Mouse (Mus musculus) lung, embryonic 15.5 days (tissue): ENCODE measurements around the gene Lgi2. TPM values are rescaled to one million over a fixed set of nuclear protein-coding genes. Genes with fewer than 3 reads are reported as not detected.
A peak's percentile ranks its signal among the peaks of the same experiment; 100 is the strongest.

Source experiments
- ATAC-seq: fragments of 200-750 bp; cut with Nextera tagmentation; 2 replicates; pipeline ENCODE4 v1.8.0; 2017; ENCODE audit warnings: moderate number of reproducible peaks, borderline replicate concordance; ENCODE audit not compliant: low FRiP score, low TSS enrichment; ENCODE audit errors: extremely low read depth
- H3K27ac ChIP-seq: fragments of 300-500 bp; sonication (generic); 2 replicates; pipeline ENCODE4 v1.5.1; 2015; ENCODE audit warnings: moderate library complexity, mild to moderate bottlenecking, inconsistent platforms
- H3K27me3 ChIP-seq: fragments of 300-500 bp; sonication (generic); 2 replicates; pipeline ENCODE4 v1.6.1; 2015; ENCODE audit warnings: inconsistent platforms
- H3K36me3 ChIP-seq: fragments of 300-500 bp; sonication (generic); 2 replicates; pipeline ENCODE4 v1.6.1; 2015; ENCODE audit warnings: inconsistent platforms
- H3K4me1 ChIP-seq: fragments of 300-500 bp; sonication (generic); 2 replicates; pipeline ENCODE4 v1.6.1; 2015; ENCODE audit warnings: inconsistent platforms
- H3K4me2 ChIP-seq: fragments of 300-500 bp; sonication (generic); 2 replicates; pipeline ENCODE4 v1.6.1; 2015; ENCODE audit warnings: inconsistent platforms, mild to moderate bottlenecking, moderate library complexity
- H3K4me3 ChIP-seq: fragments of 300-500 bp; sonication (generic); 2 replicates; pipeline ENCODE4 v1.5.1; 2015; ENCODE audit warnings: mild to moderate bottlenecking, inconsistent platforms
- H3K9ac ChIP-seq: fragments of 300-500 bp; sonication (generic); 2 replicates; pipeline ENCODE4 v1.6.1; 2015; ENCODE audit warnings: inconsistent platforms
- H3K9me3 ChIP-seq: fragments of 300-500 bp; sonication (generic); 2 replicates; pipeline ENCODE4 v1.6.1; 2016; ENCODE audit warnings: inconsistent platforms
- WGBS: fragments of 180-500 bp; shearing (Covaris S2); methylation state at CpG from one replicate; pipeline ENCODE4 v1.1.7; 2015; 5-methylcytosine and 5-hydroxymethylcytosine counted together
- polyA plus RNA-seq: library from polyadenylated mRNA; unstranded; fragments of >200 nt; fragmentation: Nextera tagmentation; extraction: Ambion mirVana; gene quantifications from 2 replicates; pipeline ENCODE4 v1.2.1, GENCODE M21; 2015

Gene Lgi2
- polyA plus RNA-seq, 1 experiment from 2014 or later: 2.2 TPM

- WGBS: 82% methylated on average over 11 of the region's 11 CpGs
These were observed 62.1 kb downstream of the Lgi2 start for GRCm38 (mm10) chr5:52504148-52504547.

DNA sequence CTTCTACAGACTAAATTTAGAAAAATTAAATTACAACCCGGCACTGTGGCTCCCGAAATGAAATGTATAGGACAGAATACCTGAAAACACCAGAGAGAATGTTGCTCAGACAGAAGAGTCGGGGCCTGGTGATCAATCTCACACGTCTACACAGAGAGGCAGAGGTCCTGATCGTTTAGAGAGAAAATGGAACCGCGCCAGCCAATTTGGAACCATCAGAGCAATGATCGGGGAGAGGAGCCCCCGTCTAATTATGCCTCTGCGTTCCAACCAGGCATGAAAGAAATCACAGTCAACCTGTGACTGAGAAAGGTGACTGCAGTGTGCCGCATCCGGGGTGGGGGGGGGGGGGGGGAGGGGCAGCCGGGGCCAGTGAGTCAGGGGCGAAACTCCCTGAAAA is 70.6 kb downstream of the Lgi2 start:
- Histone ChIP-seq H3K9ac (no peak overlapping the region), H3K36me3 (no peaks in the 10 kb centered on the region), H3K4me3 (no peak overlapping the region), H3K27me3 (no peaks in the 10 kb centered on the region), H3K4me1 (no peaks in the 10 kb centered on the region), H3K27ac (no peak overlapping the region), H3K9me3 (no peaks in the 10 kb centered on the region), H3K4me2 (peak overlapping the region; percentile 4; the same call in 1 of the 2 replicates)
- ATAC-seq: no peak
- 36% methylated on average over 11 of the region's 14 CpGs for WGBS

More at GRCm38 (mm10) chr5:52504148-52504547, 62.1 kb downstream of the Lgi2 start:
- H3K9me3 ChIP-seq: no peaks in the 10 kb centered on the region
- H3K36me3 ChIP-seq: no peaks in the 10 kb centered on the region
- H3K4me2 ChIP-seq: no peak overlapping the region
- H3K9ac ChIP-seq: no peak overlapping the region
- no peaks in the 10 kb centered on the region for H3K4me1 ChIP-seq
- ATAC-seq: no peak
- no peak overlapping the region for H3K27ac ChIP-seq
- H3K4me3 ChIP-seq: no peak overlapping the region
- H3K27me3 ChIP-seq: no peaks in the 10 kb centered on the region

DNA sequence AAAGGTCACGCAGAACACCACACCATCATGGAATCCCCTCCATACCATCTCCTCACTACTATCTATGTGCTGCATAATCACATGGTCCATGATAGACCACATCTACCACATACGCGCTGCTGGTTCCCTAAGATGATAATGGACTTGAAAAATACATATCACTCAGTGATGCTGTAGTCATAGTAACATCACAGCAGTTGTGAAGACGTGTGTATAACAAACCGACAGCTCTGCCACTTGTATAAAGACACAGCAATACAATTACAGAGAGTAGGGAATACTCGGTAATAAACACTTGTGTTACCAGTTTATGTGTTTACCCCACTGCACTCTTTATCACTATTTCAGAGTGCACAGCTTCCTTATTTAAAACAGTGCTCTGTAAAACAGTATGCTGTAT is 74.8 kb downstream of the Lgi2 start:
- no peak overlapping the region for H3K4me2 ChIP-seq
- no peak overlapping the region for H3K4me3 ChIP-seq
- H3K36me3 ChIP-seq: no peaks in the 10 kb centered on the region
- ATAC-seq: no peak
- WGBS: 78% methylated on average over 6 of the region's 6 CpGs
- no peak overlapping the region for H3K27ac ChIP-seq
- no peaks in the 10 kb centered on the region for H3K27me3 ChIP-seq
- no peaks in the 10 kb centered on the region for H3K4me1 ChIP-seq
- H3K9me3 ChIP-seq: no peaks in the 10 kb centered on the region
- no peak overlapping the region for H3K9ac ChIP-seq

- no peaks in the 10 kb centered on the region for H3K27me3 ChIP-seq
- WGBS: 52% methylated on average over 13 of the region's 13 CpGs
- no peak overlapping the region for H3K4me2 ChIP-seq
- H3K4me1 ChIP-seq: no peaks in the 10 kb centered on the region
- no peaks in the 10 kb centered on the region for H3K36me3 ChIP-seq
- no peak overlapping the region for H3K4me3 ChIP-seq
- H3K9ac ChIP-seq: no peak overlapping the region
- no peak for ATAC-seq
- H3K27ac ChIP-seq: no peak overlapping the region
- H3K9me3 ChIP-seq: no peaks in the 10 kb centered on the region
These were observed 78.5 kb downstream of the Lgi2 start for GRCm38 (mm10) chr5:52487559-52488430.

Other genes starting within 250 kb of the Lgi2 start
- 0.52 and 0.67 TPM in 2 replicates for gene Sod3, start 202.7 kb downstream of the Lgi2 start, polyA plus RNA-seq
- gene Ccdc149, start 94.9 kb downstream of the Lgi2 start, polyA plus RNA-seq: 3.3 TPM in 2 replicates
- gene Sepsecs, start 103.2 kb upstream of the Lgi2 start, polyA plus RNA-seq: 8.1 and 9.3 TPM in 2 replicates
- gene Pi4k2b, start 175.1 kb upstream of the Lgi2 start, polyA plus RNA-seq: 33.3 and 35.7 TPM in 2 replicates
- gene Zcchc4, start 208.9 kb upstream of the Lgi2 start, polyA plus RNA-seq: 13.5 and 15.3 TPM in 2 replicates